Mouse (Mus musculus): ENCODE measurements around the gene Gm17409. TPM values are rescaled to one million over a fixed set of nuclear protein-coding genes. Genes with fewer than 3 reads are reported as not detected.

The Gm17409 gene
- polyA plus RNA-seq, 1 experiment from 2014 or later = not detected

GRCm38 (mm10) chr2:58487279-58487560 lies 17.3 kb downstream of the Gm17409 start:
- H3K27me3 ChIP-seq (ENCODE audit: control insufficient read depth, insufficient read depth, low read length) = no peaks in the 10 kb centered on the region

GRCm38 (mm10) chr2:58488404-58488803 lies 18.5 kb downstream of the Gm17409 start:
- peaks cover 15% of the 10 kb centered on the region; the same call in 1 of the 2 replicates for H3K4me1 ChIP-seq (replicated peaks; ENCODE audit: control insufficient read depth, insufficient read depth, low read length)
- H3K27me3 ChIP-seq (ENCODE audit: control insufficient read depth, insufficient read depth, low read length) = no peaks in the 10 kb centered on the region
- H3K36me3 ChIP-seq (ENCODE audit: control insufficient read depth, insufficient read depth, low read length) = no peaks in the 10 kb centered on the region
- H3K9me3 ChIP-seq (ENCODE audit: control insufficient read depth, low read length) = no peaks in the 10 kb centered on the region; the same call in 1 of the 2 replicates
- DNase-seq (ENCODE audit: low spot score) = no peak
- WGBS = 91% methylated on average over 8 of the region's 8 CpGs
- no peak for ATAC-seq (replicated peaks; ENCODE audit: low FRiP score)
- no peak overlapping the region for H3K4me2 ChIP-seq (ENCODE audit: low read depth, low read length, severe bottlenecking)
- H3K4me3 ChIP-seq (ENCODE audit: low read depth, low read length) = no peak overlapping the region
- no peak overlapping the region for H3K9ac ChIP-seq (ENCODE audit: low read length)
- H3K27ac ChIP-seq (ENCODE audit: low read depth, low read length) = no peak overlapping the region

More at GRCm38 (mm10) chr2:58487279-58487560, 17.3 kb downstream of the Gm17409 start:
- Histone ChIP-seq H3K36me3 (ENCODE audit: control insufficient read depth, insufficient read depth, low read length) (no peaks in the 10 kb centered on the region), H3K4me1 (replicated peaks; ENCODE audit: control insufficient read depth, insufficient read depth, low read length) (peaks cover 15% of the 10 kb centered on the region; the same call in 1 of the 2 replicates), H3K9ac (ENCODE audit: low read length) (no peak overlapping the region), H3K27ac (ENCODE audit: low read depth, low read length) (0 out of 2 replicates have a peak overlapping the region, but pooled peaks have one; percentile 21), H3K4me2 (ENCODE audit: low read depth, low read length, severe bottlenecking) (no peak overlapping the region), H3K4me3 (ENCODE audit: low read depth, low read length) (no peak overlapping the region), H3K9me3 (ENCODE audit: control insufficient read depth, low read length) (no peaks in the 10 kb centered on the region; the same call in 1 of the 2 replicates)
- WGBS = 79% methylated on average over 3 of the region's 3 CpGs
- DNase-seq (ENCODE audit: low spot score) (no peak), ATAC-seq (replicated peaks; ENCODE audit: low FRiP score) (no peak)

- 82% methylated on average over 9 of the region's 9 CpGs for WGBS
- H3K4me1 ChIP-seq (replicated peaks; ENCODE audit: control insufficient read depth, insufficient read depth, low read length) = peaks cover 16% of the 10 kb centered on the region; the same call in 1 of the 2 replicates
Observed at GRCm38 (mm10) chr2:58489275-58489674, 19.4 kb downstream of the Gm17409 start.

GRCm38 (mm10) chr2:58493685-58494635 lies 24.0 kb downstream of the Gm17409 start:
- Histone ChIP-seq H3K4me1 (replicated peaks; ENCODE audit: control insufficient read depth, insufficient read depth, low read length) (peaks cover 2% of the 10 kb centered on the region; the same call in 1 of the 2 replicates), H3K4me3 (ENCODE audit: low read depth, low read length) (no peak overlapping the region), H3K9ac (ENCODE audit: low read length) (no peak overlapping the region), H3K27me3 (ENCODE audit: control insufficient read depth, insufficient read depth, low read length) (no peaks in the 10 kb centered on the region), H3K27ac (ENCODE audit: low read depth, low read length) (0 out of 2 replicates have a peak overlapping the region, but pooled peaks have one; percentile 50), H3K36me3 (ENCODE audit: control insufficient read depth, insufficient read depth, low read length) (no peaks in the 10 kb centered on the region), H3K9me3 (ENCODE audit: control insufficient read depth, low read length) (no peaks in the 10 kb centered on the region; the same call in 1 of the 2 replicates), H3K4me2 (ENCODE audit: low read depth, low read length, severe bottlenecking) (peak overlapping the region; percentile 5; the same call in 1 of the 2 replicates)
- ATAC-seq (replicated peaks; ENCODE audit: low FRiP score) = peak; percentile 68
- WGBS = 32% methylated on average over 18 of the region's 18 CpGs
- DNase-seq (ENCODE audit: low spot score) = peak; percentile 57

More at GRCm38 (mm10) chr2:58489275-58489674, 19.4 kb downstream of the Gm17409 start:
- H3K27me3 ChIP-seq (ENCODE audit: control insufficient read depth, insufficient read depth, low read length) = no peaks in the 10 kb centered on the region
- H3K4me2 ChIP-seq (ENCODE audit: low read depth, low read length, severe bottlenecking) = no peak overlapping the region
- no peak overlapping the region for H3K27ac ChIP-seq (ENCODE audit: low read depth, low read length)
- no peak overlapping the region for H3K4me3 ChIP-seq (ENCODE audit: low read depth, low read length)
- H3K9me3 ChIP-seq (ENCODE audit: control insufficient read depth, low read length) = no peaks in the 10 kb centered on the region; the same call in 1 of the 2 replicates
- no peaks in the 10 kb centered on the region for H3K36me3 ChIP-seq (ENCODE audit: control insufficient read depth, insufficient read depth, low read length)
- ATAC-seq (replicated peaks; ENCODE audit: low FRiP score) = no peak
- DNase-seq (ENCODE audit: low spot score) = no peak
- no peak overlapping the region for H3K9ac ChIP-seq (ENCODE audit: low read length)

- Histone ChIP-seq H3K9ac (ENCODE audit: low read length) (no peak overlapping the region), H3K4me1 (replicated peaks; ENCODE audit: control insufficient read depth, insufficient read depth, low read length) (peaks cover 2% of the 10 kb centered on the region; the same call in 1 of the 2 replicates), H3K36me3 (ENCODE audit: control insufficient read depth, insufficient read depth, low read length) (no peaks in the 10 kb centered on the region), H3K27me3 (ENCODE audit: control insufficient read depth, insufficient read depth, low read length) (no peaks in the 10 kb centered on the region), H3K27ac (ENCODE audit: low read depth, low read length) (no peak overlapping the region), H3K4me3 (ENCODE audit: low read depth, low read length) (no peak overlapping the region), H3K9me3 (ENCODE audit: control insufficient read depth, low read length) (no peaks in the 10 kb centered on the region; the same call in 1 of the 2 replicates), H3K4me2 (ENCODE audit: low read depth, low read length, severe bottlenecking) (no peak overlapping the region)
- ATAC-seq (replicated peaks; ENCODE audit: low FRiP score) (no peak), DNase-seq (ENCODE audit: low spot score) (no peak)
- WGBS = 88% methylated on average over 3 of the region's 3 CpGs
Observed at GRCm38 (mm10) chr2:58495271-58495670, 25.4 kb downstream of the Gm17409 start.

GRCm38 (mm10) chr2:58496647-58497410 lies 26.9 kb downstream of the Gm17409 start:
- no peaks in the 10 kb centered on the region for H3K36me3 ChIP-seq (ENCODE audit: control insufficient read depth, insufficient read depth, low read length)
- no peak overlapping the region for H3K9ac ChIP-seq (ENCODE audit: low read length)
- no peak for DNase-seq (ENCODE audit: low spot score)
- WGBS = 77% methylated on average over 8 of the region's 8 CpGs
- no peaks in the 10 kb centered on the region for H3K9me3 ChIP-seq (ENCODE audit: control insufficient read depth, low read length)
- H3K4me1 ChIP-seq (replicated peaks; ENCODE audit: control insufficient read depth, insufficient read depth, low read length) = peaks cover 2% of the 10 kb centered on the region; the same call in 1 of the 2 replicates
- no peaks in the 10 kb centered on the region for H3K27me3 ChIP-seq (ENCODE audit: control insufficient read depth, insufficient read depth, low read length)
- ATAC-seq (replicated peaks; ENCODE audit: low FRiP score) = no peak
- no peak overlapping the region for H3K4me3 ChIP-seq (ENCODE audit: low read depth, low read length)
- H3K4me2 ChIP-seq (ENCODE audit: low read depth, low read length, severe bottlenecking) = no peak overlapping the region
- H3K27ac ChIP-seq (ENCODE audit: low read depth, low read length) = no peak overlapping the region

GRCm38 (mm10) chr2:58505306-58506090 lies 35.6 kb downstream of the Gm17409 start:
- Histone ChIP-seq H3K4me2 (ENCODE audit: low read depth, low read length, severe bottlenecking) (no peak overlapping the region), H3K4me3 (ENCODE audit: low read depth, low read length) (no peak overlapping the region), H3K27ac (ENCODE audit: low read depth, low read length) (no peak overlapping the region), H3K9me3 (ENCODE audit: control insufficient read depth, low read length) (no peaks in the 10 kb centered on the region), H3K36me3 (ENCODE audit: control insufficient read depth, insufficient read depth, low read length) (no peaks in the 10 kb centered on the region), H3K4me1 (replicated peaks; ENCODE audit: control insufficient read depth, insufficient read depth, low read length) (no peaks in the 10 kb centered on the region), H3K27me3 (ENCODE audit: control insufficient read depth, insufficient read depth, low read length) (no peaks in the 10 kb centered on the region), H3K9ac (ENCODE audit: low read length) (no peak overlapping the region)
- no peak for DNase-seq (ENCODE audit: low spot score)
- WGBS = 91% methylated on average over 9 of the region's 9 CpGs
- ATAC-seq (replicated peaks; ENCODE audit: low FRiP score) = no peak

- Histone ChIP-seq H3K27me3 (ENCODE audit: control insufficient read depth, insufficient read depth, low read length) (no peaks in the 10 kb centered on the region), H3K4me3 (ENCODE audit: low read depth, low read length) (no peak overlapping the region), H3K27ac (ENCODE audit: low read depth, low read length) (no peak overlapping the region), H3K9me3 (ENCODE audit: control insufficient read depth, low read length) (no peaks in the 10 kb centered on the region), H3K9ac (ENCODE audit: low read length) (no peak overlapping the region), H3K4me1 (replicated peaks; ENCODE audit: control insufficient read depth, insufficient read depth, low read length) (no peaks in the 10 kb centered on the region), H3K36me3 (ENCODE audit: control insufficient read depth, insufficient read depth, low read length) (no peaks in the 10 kb centered on the region), H3K4me2 (ENCODE audit: low read depth, low read length, severe bottlenecking) (no peak overlapping the region)
- WGBS = 76% methylated on average over 8 of the region's 8 CpGs
- DNase-seq (ENCODE audit: low spot score) (no peak), ATAC-seq (replicated peaks; ENCODE audit: low FRiP score) (no peak)
Observed at GRCm38 (mm10) chr2:58510192-58510591, 40.3 kb downstream of the Gm17409 start.
